Mouse (Mus musculus) midbrain, embryonic 15.5 days (tissue): ENCODE results near the gene Celf2. TPM values are rescaled to one million over a fixed set of nuclear protein-coding genes. Genes with fewer than 3 reads are reported as not detected.

Experiments used
- ATAC-seq: fragments of 200-750 bp; cut with Nextera tagmentation; replicated peaks from 2 replicates; pipeline ENCODE4 v1.8.0; 2017; ENCODE audit warnings: moderate TSS enrichment
- H3K27ac ChIP-seq: fragments of 300-500 bp; sonication (generic); 2 replicates; pipeline ENCODE4 v1.5.1; 2015; ENCODE audit warnings: mild to moderate bottlenecking, inconsistent platforms
- H3K27me3 ChIP-seq: fragments of 300-500 bp; sonication (generic); replicated peaks from 2 replicates; pipeline ENCODE4 v1.6.1; 2015; ENCODE audit warnings: inconsistent platforms
- H3K36me3 ChIP-seq: fragments of 300-500 bp; sonication (generic); replicated peaks from 2 replicates; pipeline ENCODE4 v1.6.1; 2015; ENCODE audit warnings: inconsistent platforms
- H3K4me1 ChIP-seq: fragments of 300-500 bp; sonication (generic); 2 replicates; pipeline ENCODE4 v1.6.1; 2015; ENCODE audit warnings: inconsistent platforms
- H3K4me2 ChIP-seq: fragments of 300-500 bp; sonication (generic); 2 replicates; pipeline ENCODE4 v1.6.1; 2015; ENCODE audit warnings: inconsistent platforms, mild to moderate bottlenecking, moderate library complexity
- H3K4me3 ChIP-seq: fragments of 300-500 bp; sonication (generic); 2 replicates; pipeline ENCODE4 v1.5.1; 2015; ENCODE audit warnings: mild to moderate bottlenecking, inconsistent platforms
- H3K9ac ChIP-seq: fragments of 300-500 bp; sonication (generic); 2 replicates; pipeline ENCODE4 v1.6.1; 2015; ENCODE audit warnings: mild to moderate bottlenecking, inconsistent platforms
- H3K9me3 ChIP-seq: fragments of 300-500 bp; sonication (generic); 2 replicates; pipeline ENCODE4 v1.6.1; 2016; ENCODE audit warnings: inconsistent platforms
- WGBS: fragments of 180-500 bp; shearing (Covaris S2); methylation state at CpG from one replicate; pipeline ENCODE4 v1.1.7; 2015; ENCODE audit warnings: mixed read lengths; 5-methylcytosine and 5-hydroxymethylcytosine counted together
- polyA plus RNA-seq: library from polyadenylated mRNA; unstranded; fragments of >200 nt; fragmentation: Nextera tagmentation; extraction: Ambion mirVana; gene quantifications from 2 replicates; pipeline ENCODE4 v1.2.1, GENCODE M21; 2015

The Celf2 gene
- polyA plus RNA-seq, 1 experiment from 2014 or later, result 190 TPM

- H3K4me3 ChIP-seq, result no peak overlapping the region
- H3K27ac ChIP-seq, result no peak overlapping the region
- H3K4me2 ChIP-seq, result no peak overlapping the region
- no peaks in the 10 kb centered on the region for H3K4me1 ChIP-seq
- peak; percentile 72 for ATAC-seq
- H3K9ac ChIP-seq, result no peak overlapping the region
- H3K36me3 ChIP-seq, result no peaks in the 10 kb centered on the region
- no peaks in the 10 kb centered on the region for H3K27me3 ChIP-seq
- no peaks in the 10 kb centered on the region for H3K9me3 ChIP-seq
- WGBS, result 51% methylated on average over 2 of the region's 2 CpGs
These were observed 566.5 kb downstream of the Celf2 start for GRCm38 (mm10) chr2:6942635-6943390.

- WGBS, result 96% methylated on average over 2 of the region's 2 CpGs
- Histone ChIP-seq H3K4me2 (no peak overlapping the region), H3K27ac (no peak overlapping the region), H3K9me3 (no peaks in the 10 kb centered on the region), H3K4me1 (no peaks in the 10 kb centered on the region), H3K9ac (no peak overlapping the region), H3K27me3 (no peaks in the 10 kb centered on the region), H3K4me3 (no peak overlapping the region), H3K36me3 (no peaks in the 10 kb centered on the region)
- ATAC-seq, result no peak
These were observed 570.2 kb downstream of the Celf2 start for GRCm38 (mm10) chr2:6939143-6939542.

DNA sequence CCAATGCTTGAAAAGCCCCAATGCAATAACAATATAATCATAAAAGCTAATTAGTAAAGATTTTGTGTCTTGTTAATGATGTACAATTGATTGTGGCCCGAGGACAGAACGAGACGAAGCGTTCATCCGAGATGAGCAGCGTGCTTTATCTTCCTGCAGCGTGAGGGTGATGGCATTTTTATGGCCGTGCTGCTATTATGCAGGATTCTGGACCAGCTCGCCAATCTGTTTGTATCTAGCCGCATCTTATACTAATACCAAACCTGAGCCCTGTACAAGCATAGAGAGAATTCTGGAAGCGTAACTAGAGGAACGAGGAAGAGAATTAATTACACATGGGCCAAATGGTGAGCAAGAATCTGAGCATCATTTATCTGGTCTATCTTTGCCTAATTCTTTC lies 576.2 kb downstream of the Celf2 start:
- Histone ChIP-seq H3K27me3 (0 out of 2 replicates have a peak, but pooled peaks cover 3% of the 10 kb centered on the region), H3K9ac (no peak overlapping the region), H3K36me3 (no peaks in the 10 kb centered on the region), H3K4me2 (no peak overlapping the region), H3K4me3 (no peak overlapping the region), H3K4me1 (no peaks in the 10 kb centered on the region), H3K9me3 (no peaks in the 10 kb centered on the region), H3K27ac (no peak overlapping the region)
- no peak for ATAC-seq
- 72% methylated on average over 12 of the region's 12 CpGs for WGBS

GRCm38 (mm10) chr2:6927693-6928360 lies 581.5 kb downstream of the Celf2 start:
- Histone ChIP-seq H3K36me3 (no peaks in the 10 kb centered on the region), H3K9me3 (no peaks in the 10 kb centered on the region), H3K4me1 (no peaks in the 10 kb centered on the region), H3K27me3 (0 out of 2 replicates have a peak, but pooled peaks cover 3% of the 10 kb centered on the region), H3K4me3 (no peak overlapping the region), H3K9ac (no peak overlapping the region), H3K4me2 (no peak overlapping the region), H3K27ac (no peak overlapping the region)
- 96% methylated on average over 4 of the region's 4 CpGs for WGBS
- no peak for ATAC-seq

DNA sequence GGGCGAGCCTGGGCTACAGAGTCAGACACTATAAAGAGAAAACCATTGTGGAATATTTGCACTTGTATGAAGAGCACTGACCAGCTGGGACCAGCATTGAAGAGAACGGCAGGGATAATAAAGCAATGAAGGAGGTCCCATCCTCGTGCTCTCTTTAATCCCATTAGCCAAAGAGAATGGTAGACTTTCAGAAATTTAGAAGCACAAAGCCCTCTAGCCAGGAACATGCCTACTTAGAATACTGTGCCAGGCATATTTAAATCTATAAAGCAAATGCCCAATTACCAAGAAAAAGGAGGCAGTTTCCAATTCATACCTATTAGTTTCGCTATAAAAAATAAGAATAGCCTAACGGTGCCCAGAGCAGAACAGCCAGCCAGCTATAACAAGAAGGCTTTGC lies 583.9 kb downstream of the Celf2 start:
- Histone ChIP-seq H3K9me3 (no peaks in the 10 kb centered on the region), H3K36me3 (no peaks in the 10 kb centered on the region), H3K27me3 (no peaks in the 10 kb centered on the region), H3K4me3 (no peak overlapping the region), H3K4me2 (no peak overlapping the region), H3K4me1 (no peaks in the 10 kb centered on the region), H3K27ac (no peak overlapping the region), H3K9ac (no peak overlapping the region)
- no peak; the same call in 1 of the 2 replicates for ATAC-seq
- 35% methylated on average over 5 of the region's 5 CpGs for WGBS

DNA sequence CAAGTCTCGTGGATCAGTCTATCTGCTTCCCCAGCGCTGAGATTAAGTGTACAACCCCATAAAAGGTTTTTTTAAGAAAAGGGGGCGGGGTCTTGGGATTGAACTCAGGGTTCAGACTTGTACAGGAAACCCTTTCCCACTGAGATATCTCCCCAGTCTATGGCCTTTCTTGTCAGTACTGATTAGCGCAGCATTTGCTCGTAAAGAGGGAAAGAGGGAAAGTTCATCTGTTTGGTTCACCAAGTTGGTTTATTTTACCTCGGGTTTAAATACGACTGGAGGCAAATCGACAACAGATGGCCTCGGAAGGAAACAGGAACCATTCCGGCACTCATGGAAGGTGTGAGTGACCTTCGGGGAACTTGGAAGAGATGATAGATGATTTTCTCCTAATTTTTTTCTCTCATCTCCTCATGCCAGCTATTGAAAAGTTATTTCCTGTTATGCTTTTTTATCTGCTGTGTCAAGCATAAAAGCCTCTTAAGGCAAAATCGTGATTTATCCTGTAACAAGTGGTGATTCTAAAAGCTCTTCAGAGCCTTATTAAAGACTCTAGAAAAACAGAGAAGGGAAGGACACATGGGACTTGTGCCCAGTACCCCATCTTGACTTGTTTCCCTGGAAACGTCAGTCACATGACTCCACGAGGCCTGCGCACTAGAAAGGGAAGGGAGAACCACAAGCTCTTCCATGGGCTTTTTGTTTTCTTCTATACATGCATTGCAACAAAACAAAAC lies 585.5 kb downstream of the Celf2 start:
- ATAC-seq, result no peak
- WGBS, result 79% methylated on average over 15 of the region's 15 CpGs
- Histone ChIP-seq H3K9me3 (no peaks in the 10 kb centered on the region), H3K9ac (no peak overlapping the region), H3K4me3 (no peak overlapping the region), H3K4me2 (no peak overlapping the region), H3K4me1 (no peaks in the 10 kb centered on the region), H3K27me3 (no peaks in the 10 kb centered on the region), H3K27ac (no peak overlapping the region), H3K36me3 (no peaks in the 10 kb centered on the region)

DNA sequence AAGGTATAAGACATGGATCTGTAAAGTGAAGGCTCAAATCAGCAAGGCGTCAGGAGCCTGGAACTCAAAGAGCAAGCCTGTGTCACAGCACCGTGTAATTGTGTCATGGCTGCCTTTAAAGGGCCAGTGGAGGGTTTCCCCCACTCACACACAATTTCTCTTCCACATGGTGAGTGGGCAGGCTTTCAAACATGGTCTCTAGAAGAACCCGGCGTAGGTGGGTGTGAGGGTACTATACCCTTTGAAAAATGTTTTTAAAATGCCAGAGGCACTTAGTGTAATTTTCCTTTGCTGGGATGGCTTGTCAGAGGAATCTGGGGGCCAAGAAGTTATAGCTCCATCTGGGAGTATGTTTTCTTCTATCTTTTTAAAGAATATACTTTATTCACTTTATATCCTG lies 594.0 kb downstream of the Celf2 start:
- H3K27me3 ChIP-seq, result no peaks in the 10 kb centered on the region
- no peak overlapping the region for H3K4me2 ChIP-seq
- H3K36me3 ChIP-seq, result no peaks in the 10 kb centered on the region
- peaks cover 3% of the 10 kb centered on the region; the same call in 1 of the 2 replicates for H3K4me1 ChIP-seq
- ATAC-seq, result no peak
- no peaks in the 10 kb centered on the region for H3K9me3 ChIP-seq
- WGBS, result 94% methylated on average over 4 of the region's 4 CpGs
- H3K27ac ChIP-seq, result no peak overlapping the region
- H3K9ac ChIP-seq, result no peak overlapping the region
- no peak overlapping the region for H3K4me3 ChIP-seq

DNA sequence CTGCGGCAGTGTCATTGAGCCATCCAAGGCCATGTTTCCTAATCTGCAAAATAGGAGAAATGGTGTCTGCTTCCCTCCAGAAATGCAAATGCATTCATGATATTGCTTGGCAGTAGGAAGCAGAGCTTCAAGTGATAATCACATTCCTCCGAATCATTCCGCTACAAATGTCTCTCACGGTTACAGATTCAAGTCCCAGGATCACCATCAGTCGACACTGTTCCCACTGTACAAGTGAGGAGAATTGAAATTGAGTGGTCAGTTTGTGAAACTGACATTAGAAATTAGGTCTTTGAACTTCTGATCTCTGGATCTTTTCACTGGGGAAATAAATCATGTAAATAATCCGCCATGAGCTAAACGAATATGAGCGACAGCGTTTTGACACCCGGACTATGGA lies 596.0 kb downstream of the Celf2 start:
- WGBS, result 76% methylated on average over 10 of the region's 10 CpGs
- Histone ChIP-seq H3K4me3 (no peak overlapping the region), H3K9ac (no peak overlapping the region), H3K4me1 (peaks cover 3% of the 10 kb centered on the region; the same call in 1 of the 2 replicates), H3K27me3 (no peaks in the 10 kb centered on the region), H3K36me3 (no peaks in the 10 kb centered on the region), H3K4me2 (no peak overlapping the region), H3K9me3 (no peaks in the 10 kb centered on the region), H3K27ac (no peak overlapping the region)
- ATAC-seq, result no peak

DNA sequence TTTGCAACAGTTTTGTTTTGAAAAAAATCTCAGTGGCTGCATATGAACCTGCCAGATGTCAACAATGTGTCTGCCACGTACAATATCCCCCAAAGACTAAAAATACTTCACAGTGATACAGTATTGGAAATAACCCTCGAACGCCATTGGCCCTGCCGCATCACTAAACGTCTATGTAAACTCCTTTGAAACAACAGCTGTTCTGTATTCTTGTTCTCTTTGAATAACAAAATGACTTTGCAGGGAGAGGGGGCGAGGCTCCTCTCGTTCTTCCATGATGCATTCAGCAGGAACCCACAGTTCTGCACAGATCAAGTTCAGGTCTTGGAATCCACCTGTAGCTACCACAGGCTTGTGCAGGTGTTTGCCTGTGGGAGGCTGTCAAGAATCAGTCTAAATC lies 597.4 kb downstream of the Celf2 start:
- Histone ChIP-seq H3K4me3 (no peak overlapping the region), H3K27me3 (no peaks in the 10 kb centered on the region), H3K4me2 (no peak overlapping the region), H3K9me3 (no peaks in the 10 kb centered on the region), H3K36me3 (no peaks in the 10 kb centered on the region), H3K4me1 (peaks cover 3% of the 10 kb centered on the region; the same call in 1 of the 2 replicates), H3K27ac (no peak overlapping the region), H3K9ac (no peak overlapping the region)
- ATAC-seq, result no peak
- 52% methylated on average over 7 of the region's 7 CpGs for WGBS

- Histone ChIP-seq H3K4me1 (peaks cover 3% of the 10 kb centered on the region; the same call in 1 of the 2 replicates), H3K4me3 (no peak overlapping the region), H3K27ac (no peak overlapping the region), H3K9me3 (no peaks in the 10 kb centered on the region), H3K36me3 (no peaks in the 10 kb centered on the region), H3K9ac (no peak overlapping the region), H3K27me3 (no peaks in the 10 kb centered on the region), H3K4me2 (no peak overlapping the region)
- no peak for ATAC-seq
- 77% methylated on average over 7 of the region's 7 CpGs for WGBS
These were observed 599.4 kb downstream of the Celf2 start for GRCm38 (mm10) chr2:6909921-6910320.

DNA sequence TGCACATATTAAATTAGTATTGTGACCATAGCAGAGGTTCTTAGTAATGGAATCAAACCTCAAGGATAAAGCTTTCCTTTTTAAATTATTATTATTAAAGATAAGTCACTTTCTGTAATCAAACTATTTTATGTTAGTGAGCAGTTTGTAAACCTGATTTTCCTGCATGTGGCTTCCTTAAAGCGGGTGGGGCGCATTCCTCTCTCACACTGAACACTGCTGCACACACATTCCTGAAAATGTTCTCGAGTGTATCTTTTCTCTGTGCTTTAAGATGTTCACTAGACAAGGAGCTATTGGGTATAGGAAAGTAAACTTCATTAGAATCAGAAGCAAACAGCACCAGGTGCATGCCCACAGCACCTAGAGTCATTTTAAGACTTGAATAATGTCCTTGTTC lies 605.0 kb downstream of the Celf2 start:
- Histone ChIP-seq H3K36me3 (no peaks in the 10 kb centered on the region), H3K27ac (no peak overlapping the region), H3K27me3 (no peaks in the 10 kb centered on the region), H3K9me3 (no peaks in the 10 kb centered on the region), H3K4me3 (no peak overlapping the region), H3K4me2 (no peak overlapping the region), H3K4me1 (peaks cover 6% of the 10 kb centered on the region; the same call in 1 of the 2 replicates), H3K9ac (no peak overlapping the region)
- no peak for ATAC-seq
- 88% methylated on average over 3 of the region's 3 CpGs for WGBS

DNA sequence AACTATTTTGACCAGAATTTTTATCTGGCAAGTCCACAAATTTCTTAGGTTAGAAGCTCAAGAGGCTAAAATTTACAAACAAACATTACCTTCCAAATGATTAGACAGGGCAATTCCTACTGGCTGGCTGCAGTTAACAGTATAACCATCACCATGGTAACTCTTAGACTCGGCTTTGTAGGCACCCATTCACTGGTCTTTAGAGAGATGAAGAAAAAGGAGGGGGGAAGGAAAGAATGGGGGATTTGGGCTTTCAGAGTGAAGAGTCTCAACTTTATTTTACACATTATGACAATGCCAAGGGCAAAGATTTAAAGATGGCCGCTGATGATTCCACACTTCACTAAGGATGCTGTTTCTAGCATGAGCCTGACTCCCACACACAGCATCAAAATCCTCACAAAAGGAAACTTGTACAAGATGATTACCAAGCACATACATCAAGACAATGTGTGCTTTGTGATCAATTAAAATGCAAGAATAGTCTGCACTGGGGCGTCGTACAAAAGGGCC lies 606.1 kb downstream of the Celf2 start:
- H3K4me1 ChIP-seq, result peaks cover 6% of the 10 kb centered on the region; the same call in 1 of the 2 replicates
- ATAC-seq, result peak; percentile 90
- H3K4me3 ChIP-seq, result no peak overlapping the region
- no peaks in the 10 kb centered on the region for H3K36me3 ChIP-seq
- H3K27ac ChIP-seq, result no peak overlapping the region
- no peaks in the 10 kb centered on the region for H3K27me3 ChIP-seq
- H3K9me3 ChIP-seq, result no peaks in the 10 kb centered on the region
- H3K9ac ChIP-seq, result no peak overlapping the region
- H3K4me2 ChIP-seq, result no peak overlapping the region
- WGBS, result 10% methylated on average over 4 of the region's 4 CpGs
